Mouse (Mus musculus): ENCODE data around the gene Hoxb4. TPM values are rescaled to one million over a fixed set of nuclear protein-coding genes. Genes with fewer than 3 reads are reported as not detected.
A peak's percentile ranks its signal among the peaks of the same experiment; 100 is the strongest.

Gene Hoxb4
- polyA plus RNA-seq, 1 experiment from 2014 or later: 7.5 TPM

GRCm38 (mm10) chr11:96303151-96304099 is 14.6 kb upstream of the Hoxb4 start, which contains the start of gene Hoxb5:
TSS of gene Hoxb5 (plus strand) at chr11:96303336.
- WGBS: under 1% methylated on average over 69 of the region's 69 CpGs
- no peaks in the 10 kb centered on the region for H3K27me3 ChIP-seq
- peak within 1 kb of the TSS; percentile 100 for H3K27ac ChIP-seq (replicated peaks)

GRCm38 (mm10) chr11:96304381-96305195 is 13.5 kb upstream of the Hoxb4 start:
- Histone ChIP-seq H3K9me3 (no peaks in the 10 kb centered on the region), H3K4me1 (replicated peaks) (peaks cover 91% of the 10 kb centered on the region), H3K9ac (peak overlapping the region; percentile 100), H3K27me3 (no peaks in the 10 kb centered on the region), H3K36me3 (peaks cover 52% of the 10 kb centered on the region), H3K4me2 (peak overlapping the region; percentile 96), H3K27ac (replicated peaks) (peak overlapping the region; percentile 100), H3K4me3 (peak overlapping the region; percentile 99)
- WGBS: 1% methylated on average over 38 of the region's 38 CpGs
- no peak for ATAC-seq (ENCODE audit: low read depth)

More at GRCm38 (mm10) chr11:96303151-96304099, 14.6 kb upstream of the Hoxb4 start, which contains the start of gene Hoxb5:
- Histone ChIP-seq H3K9me3 (no peaks in the 10 kb centered on the region), H3K36me3 (peaks cover 52% of the 10 kb centered on the region), H3K4me1 (replicated peaks) (peaks cover 80% of the 10 kb centered on the region), H3K4me2 (peak within 1 kb of the TSS; percentile 96), H3K4me3 (peak within 1 kb of the TSS; percentile 99), H3K9ac (peak within 1 kb of the TSS; percentile 100)
- peak; percentile 55 for ATAC-seq (ENCODE audit: low read depth)

GRCm38 (mm10) chr11:96305505-96306182 is 12.4 kb upstream of the Hoxb4 start:
- WGBS: 10% methylated on average over 6 of the region's 6 CpGs
- Histone ChIP-seq H3K27me3 (no peaks in the 10 kb centered on the region), H3K9me3 (no peaks in the 10 kb centered on the region), H3K4me3 (peak overlapping the region; percentile 99), H3K36me3 (peaks cover 49% of the 10 kb centered on the region), H3K4me2 (peak overlapping the region; percentile 96), H3K9ac (peak overlapping the region; percentile 100), H3K27ac (replicated peaks) (peak overlapping the region; percentile 100), H3K4me1 (replicated peaks) (peaks cover 96% of the 10 kb centered on the region)
- no peak for ATAC-seq (ENCODE audit: low read depth)

GRCm38 (mm10) chr11:96306183-96306907 is 11.7 kb upstream of the Hoxb4 start:
- Histone ChIP-seq H3K9me3 (no peaks in the 10 kb centered on the region), H3K9ac (peak overlapping the region; percentile 100), H3K4me1 (replicated peaks) (peaks cover 96% of the 10 kb centered on the region), H3K27me3 (no peaks in the 10 kb centered on the region), H3K27ac (replicated peaks) (peak overlapping the region; percentile 100), H3K4me2 (peak overlapping the region; percentile 96), H3K36me3 (peaks cover 42% of the 10 kb centered on the region), H3K4me3 (peak overlapping the region; percentile 99)
- no peak for ATAC-seq (ENCODE audit: low read depth)
- WGBS: 4% methylated on average over 7 of the region's 7 CpGs

GRCm38 (mm10) chr11:96306908-96307269 is 11.2 kb upstream of the Hoxb4 start:
- Histone ChIP-seq H3K27me3 (no peaks in the 10 kb centered on the region), H3K4me3 (peak overlapping the region; percentile 99), H3K9ac (peak overlapping the region; percentile 100), H3K9me3 (no peaks in the 10 kb centered on the region), H3K4me1 (replicated peaks) (peaks cover 96% of the 10 kb centered on the region), H3K36me3 (peaks cover 36% of the 10 kb centered on the region), H3K27ac (replicated peaks) (peak overlapping the region; percentile 100), H3K4me2 (peak overlapping the region; percentile 96)
- WGBS: 2% methylated on average over 13 of the region's 13 CpGs
- peak; percentile 60 for ATAC-seq (ENCODE audit: low read depth)

GRCm38 (mm10) chr11:96308763-96309162 is 9.3 kb upstream of the Hoxb4 start:
- Histone ChIP-seq H3K9me3 (no peaks in the 10 kb centered on the region), H3K27me3 (no peaks in the 10 kb centered on the region), H3K4me3 (peak overlapping the region; percentile 99), H3K4me1 (replicated peaks) (peaks cover 100% of the 10 kb centered on the region), H3K27ac (replicated peaks) (peak overlapping the region; percentile 100), H3K9ac (peak overlapping the region; percentile 100), H3K4me2 (peak overlapping the region; percentile 96), H3K36me3 (peaks cover 23% of the 10 kb centered on the region)
- no peak for ATAC-seq (ENCODE audit: low read depth)
- WGBS: 5% methylated on average over 4 of the region's 4 CpGs

- 5% methylated on average over 4 of the region's 4 CpGs for WGBS
- peaks cover 20% of the 10 kb centered on the region for H3K36me3 ChIP-seq
- no peaks in the 10 kb centered on the region for H3K27me3 ChIP-seq
- peak overlapping the region; percentile 100 for H3K9ac ChIP-seq
- peaks cover 100% of the 10 kb centered on the region for H3K4me1 ChIP-seq (replicated peaks)
- peak overlapping the region; percentile 100 for H3K27ac ChIP-seq (replicated peaks)
- H3K4me3 ChIP-seq: peak overlapping the region; percentile 99
- H3K4me2 ChIP-seq: peak overlapping the region; percentile 96
- no peaks in the 10 kb centered on the region for H3K9me3 ChIP-seq
- no peak for ATAC-seq (ENCODE audit: low read depth)
These were observed 8.8 kb upstream of the Hoxb4 start for GRCm38 (mm10) chr11:96309288-96309687.

GRCm38 (mm10) chr11:96310183-96310938 is 7.7 kb upstream of the Hoxb4 start:
- WGBS: 3% methylated on average over 20 of the region's 20 CpGs
- H3K36me3 ChIP-seq: peaks cover 9% of the 10 kb centered on the region
- H3K27ac ChIP-seq (replicated peaks): peak overlapping the region; percentile 100
- no peak for ATAC-seq (ENCODE audit: low read depth)
- H3K9ac ChIP-seq: peak overlapping the region; percentile 100
- peak overlapping the region; percentile 99 for H3K4me3 ChIP-seq
- H3K9me3 ChIP-seq: no peaks in the 10 kb centered on the region
- H3K4me1 ChIP-seq (replicated peaks): peaks cover 100% of the 10 kb centered on the region
- H3K4me2 ChIP-seq: peak overlapping the region; percentile 96
- H3K27me3 ChIP-seq: no peaks in the 10 kb centered on the region

GRCm38 (mm10) chr11:96311097-96311496 is 7.0 kb upstream of the Hoxb4 start:
- H3K9ac ChIP-seq: peak overlapping the region; percentile 100

GRCm38 (mm10) chr11:96311520-96312417 is 6.3 kb upstream of the Hoxb4 start:
- peak overlapping the region; percentile 100 for H3K27ac ChIP-seq (replicated peaks)
- peak overlapping the region; percentile 100 for H3K9ac ChIP-seq
- no peaks in the 10 kb centered on the region for H3K27me3 ChIP-seq

More at GRCm38 (mm10) chr11:96311097-96311496, 7.0 kb upstream of the Hoxb4 start:
- Histone ChIP-seq H3K9me3 (no peaks in the 10 kb centered on the region), H3K4me3 (peak overlapping the region; percentile 99), H3K36me3 (peaks cover 2% of the 10 kb centered on the region), H3K27me3 (no peaks in the 10 kb centered on the region), H3K27ac (replicated peaks) (peak overlapping the region; percentile 100), H3K4me2 (peak overlapping the region; percentile 96), H3K4me1 (replicated peaks) (peaks cover 100% of the 10 kb centered on the region)
- ATAC-seq (ENCODE audit: low read depth): no peak
- 2% methylated on average over 6 of the region's 6 CpGs for WGBS

More at GRCm38 (mm10) chr11:96311520-96312417, 6.3 kb upstream of the Hoxb4 start:
- peak overlapping the region; percentile 99 for H3K4me3 ChIP-seq
- under 1% methylated on average over 31 of the region's 31 CpGs for WGBS
- peaks cover 100% of the 10 kb centered on the region for H3K4me1 ChIP-seq (replicated peaks)
- H3K4me2 ChIP-seq: peak overlapping the region; percentile 96
- H3K9me3 ChIP-seq: no peaks in the 10 kb centered on the region
- no peaks in the 10 kb centered on the region for H3K36me3 ChIP-seq
- peak; percentile 59 for ATAC-seq (ENCODE audit: low read depth)

Measured in neural tube, embryonic 13.5 days (tissue).